Mouse (Mus musculus): ENCODE measurements at regions not wholly inside any gene's neighbourhood (a gene's known extent, or its start where the extent isn't known, plus 50 kb on each side); places are given as distances from the start of the nearest gene placed in this dataset.
"Not testable (repeated sequence)": the region's sequence is repeated elsewhere in the genome, so short reads cannot be mapped to it uniquely, and the experiment has no call there.

DNA sequence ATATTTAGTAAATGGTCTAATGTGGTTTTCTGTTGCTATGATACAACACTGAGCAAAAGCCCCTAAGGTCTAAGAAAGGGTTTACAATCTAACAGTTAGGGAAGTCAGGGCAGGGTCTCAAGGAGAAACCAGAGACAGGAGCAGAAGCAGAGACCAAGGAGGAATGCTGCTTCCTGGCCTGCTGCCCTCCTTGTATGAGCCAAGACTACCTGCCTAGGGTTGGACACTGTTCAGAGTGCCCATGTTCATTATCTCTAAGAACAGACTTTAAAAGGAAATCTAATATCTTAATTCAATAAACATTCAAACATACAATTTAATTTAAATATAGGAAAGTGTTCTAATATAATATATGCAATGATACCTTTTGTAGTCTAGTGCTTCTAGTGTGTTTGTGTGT lies 63.0 kb upstream of the Tmem106b start:
- DNase-seq, result no peak

GRCm38 (mm10) chr6:12994701-12995100 lies 74.9 kb upstream of the Tmem106b start:
- DNase-seq, result no peak

- DNase-seq, result no peak
Measured at GRCm38 (mm10) chr6:12993772-12994171, 75.8 kb upstream of the Tmem106b start.

GRCm38 (mm10) chr6:12977184-12977897 lies 92.2 kb upstream of the Tmem106b start:
- no peak for DNase-seq

GRCm38 (mm10) chr6:12971604-12972003 lies 98.0 kb upstream of the Tmem106b start:
- DNase-seq, result no peak

DNA sequence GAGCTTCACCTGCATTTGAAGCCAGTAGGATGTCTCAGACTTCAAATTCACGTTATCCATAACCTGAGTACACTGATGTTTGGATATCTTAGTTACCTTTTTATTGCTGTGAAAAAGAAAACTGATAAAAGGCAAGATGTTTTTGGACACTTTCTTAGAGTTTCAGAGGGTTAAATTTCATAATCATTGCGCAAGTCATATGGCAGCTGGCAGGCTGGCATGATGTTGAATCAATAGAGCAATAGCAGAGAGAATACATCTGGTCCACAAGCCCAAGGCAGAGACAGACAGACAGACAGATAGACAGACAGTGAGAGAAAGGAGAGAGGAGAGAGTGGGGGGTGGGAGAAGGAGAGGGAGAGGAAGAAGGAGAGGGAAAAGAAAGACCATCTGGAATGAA lies 102.3 kb upstream of the Tmem106b start:
- no peak for DNase-seq

DNA sequence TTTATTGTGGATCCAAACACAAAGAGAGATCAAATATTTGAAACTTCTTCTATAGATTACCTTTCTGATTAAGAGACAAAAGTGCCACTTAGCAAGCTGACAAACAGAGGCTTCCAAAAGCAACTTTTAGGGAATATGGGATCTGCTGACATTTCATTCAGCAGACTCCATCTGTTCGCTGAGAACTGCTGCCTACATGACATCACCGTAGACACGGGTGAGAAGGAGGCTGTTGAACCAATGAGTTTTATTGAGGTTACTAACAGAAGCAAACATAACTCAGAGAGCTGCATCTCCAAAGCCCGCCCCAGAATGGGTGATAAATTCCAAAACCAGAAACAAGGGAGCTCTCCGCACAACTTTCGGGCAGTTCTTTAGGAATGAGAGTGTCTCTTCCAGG lies 111.8 kb upstream of the Tmem106b start:
- DNase-seq, result no peak

DNA sequence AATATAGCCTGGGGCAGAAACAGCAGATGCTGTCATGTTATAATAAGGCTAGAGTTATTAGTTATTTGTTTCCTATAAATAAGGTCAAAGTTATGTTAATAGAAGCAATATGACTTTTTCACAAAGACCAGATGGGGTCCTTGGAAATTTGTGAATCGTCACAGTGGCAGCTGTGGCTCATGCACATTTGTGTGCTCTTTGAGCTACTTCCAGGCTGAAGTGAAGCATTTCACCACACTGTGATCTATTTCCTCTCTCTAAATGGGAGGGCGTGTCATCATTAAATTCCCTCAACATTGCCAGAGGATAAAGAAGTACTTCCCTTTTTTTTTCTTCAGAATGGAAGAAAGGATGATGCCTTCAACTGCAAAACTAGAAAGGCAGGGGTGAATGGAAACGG lies 157.9 kb upstream of the Tmem106b start:
- no peak for DNase-seq

DNA sequence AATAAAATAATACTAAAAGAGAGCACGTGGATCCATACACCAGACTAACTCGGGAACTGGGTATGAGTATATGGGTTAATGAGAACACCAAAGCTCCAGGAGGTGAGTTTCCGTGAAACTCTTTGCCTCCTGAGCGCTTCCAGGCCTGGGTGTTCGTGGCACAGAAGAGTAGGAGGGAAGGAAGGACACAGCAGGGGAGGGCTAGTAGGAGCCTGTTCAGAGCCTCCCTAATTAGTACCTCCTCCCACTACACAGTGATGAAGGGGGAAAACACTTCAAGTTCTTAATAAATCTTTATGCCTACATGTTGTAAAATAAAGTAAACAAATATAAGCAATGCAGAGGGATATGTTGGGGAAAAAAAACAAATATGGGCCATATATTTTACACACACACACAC lies 143.7 kb upstream of the Thsd7a start:
- DNase-seq, result peak; percentile 3

- not testable (repeated sequence) for DNase-seq
Measured at GRCm38 (mm10) chr6:12876947-12877346, 127.7 kb upstream of the Thsd7a start.

- DNase-seq, result no peak
Measured at GRCm38 (mm10) chr6:12876366-12876765, 127.2 kb upstream of the Thsd7a start.

- no peak for DNase-seq
Measured at GRCm38 (mm10) chr6:12868251-12868650, 119.0 kb upstream of the Thsd7a start.

- no peak for DNase-seq
Measured at GRCm38 (mm10) chr6:12852041-12852440, 102.8 kb upstream of the Thsd7a start.

- DNase-seq, result not testable (repeated sequence)
Measured at GRCm38 (mm10) chr6:12835079-12835478, 85.9 kb upstream of the Thsd7a start.

DNA sequence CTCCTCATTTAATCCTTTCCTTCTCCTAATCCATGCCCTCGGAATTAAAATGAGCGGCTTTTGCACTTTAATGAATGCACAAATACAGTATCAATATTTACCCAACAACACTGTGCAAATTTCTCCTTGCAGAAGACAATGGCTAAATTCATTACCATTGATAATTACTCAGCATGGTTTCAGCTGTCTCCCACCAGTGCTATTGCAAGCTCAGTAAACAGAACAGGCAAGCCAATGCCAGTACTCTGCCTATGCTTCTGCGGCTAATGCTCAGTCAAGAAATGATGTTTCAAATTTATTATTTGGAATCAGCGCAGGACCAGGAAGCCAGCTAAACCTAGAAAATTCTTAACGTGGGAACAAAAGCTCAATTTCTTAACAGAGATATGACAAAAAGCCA lies 84.1 kb upstream of the Thsd7a start:
- peak; percentile 80 for DNase-seq

DNA sequence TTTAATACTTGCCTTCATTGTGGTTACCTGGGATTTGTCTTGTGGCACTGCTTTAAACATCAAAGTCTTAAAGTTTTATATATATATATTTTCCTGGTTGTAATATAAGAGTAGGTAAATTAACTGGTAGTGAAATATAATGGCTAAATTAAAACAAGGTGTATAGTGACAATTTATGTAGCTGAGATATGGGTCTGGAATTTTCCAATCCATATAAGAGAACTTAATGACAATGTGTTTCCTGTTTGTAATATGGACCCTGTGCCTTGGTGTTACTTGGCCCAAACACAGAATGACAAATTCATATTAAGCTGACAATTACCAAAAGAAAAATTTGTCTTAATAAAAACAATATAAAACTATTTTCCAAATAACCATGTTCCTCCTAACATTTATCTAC lies 82.7 kb upstream of the Thsd7a start:
- DNase-seq, result no peak

DNA sequence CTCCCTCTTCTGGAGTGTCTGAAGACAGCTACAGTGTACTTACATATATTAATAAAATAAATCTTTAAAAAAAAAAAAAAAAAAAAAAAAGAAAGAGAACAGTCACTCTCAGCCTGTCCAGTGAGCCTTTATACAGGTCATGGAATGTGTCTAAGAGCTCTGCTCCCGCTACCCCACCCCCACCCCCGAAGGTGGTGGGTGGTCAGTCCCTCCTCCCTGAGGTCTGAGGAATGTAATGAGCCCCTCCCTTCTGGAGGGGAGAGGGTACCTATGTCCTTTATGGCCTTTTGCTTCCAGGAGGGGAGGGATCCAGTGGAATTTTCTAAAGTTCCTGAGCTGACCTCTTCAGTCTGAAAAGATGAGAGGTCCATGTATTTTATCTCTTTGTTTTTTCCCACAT lies 82.3 kb upstream of the Thsd7a start:
- no peak for DNase-seq

GRCm38 (mm10) chr6:12827745-12828144 lies 78.5 kb upstream of the Thsd7a start:
- no peak for DNase-seq

GRCm38 (mm10) chr6:12814972-12815770 lies 66.0 kb upstream of the Thsd7a start:
- DNase-seq, result no peak

DNA sequence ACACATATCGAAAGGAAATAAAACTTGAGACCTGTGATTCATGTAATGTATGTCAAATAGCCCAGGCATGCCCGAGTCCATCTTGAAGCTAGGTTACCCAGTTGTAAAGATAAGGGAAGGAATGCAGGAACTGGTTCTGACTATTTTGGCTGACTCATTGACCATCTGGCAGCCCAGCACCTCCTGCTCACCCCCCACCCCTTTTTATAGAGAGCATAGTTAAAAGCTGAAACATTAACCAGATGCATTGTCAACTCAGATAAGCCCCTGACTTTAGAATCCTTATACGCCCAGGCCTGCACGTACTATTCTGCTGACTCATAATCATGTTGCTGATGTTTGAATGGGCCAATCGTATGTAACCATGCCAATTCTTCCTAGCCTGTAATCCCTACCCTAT lies 64.6 kb upstream of the Thsd7a start:
- DNase-seq, result not testable (repeated sequence)

GRCm38 (mm10) chr6:12812467-12812866 lies 63.3 kb upstream of the Thsd7a start:
- no peak for DNase-seq

GRCm38 (mm10) chr6:12812036-12812435 lies 62.8 kb upstream of the Thsd7a start:
- DNase-seq, result no peak

DNA sequence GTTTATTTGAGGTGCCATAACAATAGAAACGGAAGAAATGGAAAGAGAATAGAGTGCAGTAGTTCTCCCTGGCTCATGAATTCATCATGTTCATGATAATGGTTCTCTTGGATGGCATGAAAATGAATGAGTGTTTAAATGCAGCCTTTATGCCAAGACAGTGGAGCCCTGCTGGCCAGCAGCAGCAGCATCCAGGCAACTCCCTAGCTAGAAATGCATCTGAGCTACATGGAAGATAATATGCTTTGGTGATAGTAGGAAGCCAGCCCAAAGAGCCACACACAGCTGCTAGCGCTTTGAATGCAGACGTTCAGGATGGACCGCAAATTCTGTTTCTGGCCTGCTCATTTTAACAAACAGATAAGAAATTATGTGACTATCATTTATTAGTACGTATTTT lies 60.4 kb upstream of the Thsd7a start:
- DNase-seq, result no peak
